Mouse (Mus musculus): ENCODE measurements at regions not wholly inside any gene's neighbourhood (a gene's known extent, or its start where the extent isn't known, plus 50 kb on each side); places are given as distances from the start of the nearest gene placed in this dataset.

- WGBS = 55% methylated on average over 7 of the region's 7 CpGs
- no peak overlapping the region for H3K4me2 ChIP-seq (ENCODE audit: low read depth, low read length, poor library complexity, severe bottlenecking)
- no peak for DNase-seq (ENCODE audit: low spot score)
Observed at GRCm38 (mm10) chr8:34305542-34306485, 194.3 kb upstream of the Gm10131 start.

GRCm38 (mm10) chr8:34303815-34304214, 192.3 kb upstream of the Gm10131 start:
- no peak for ATAC-seq (ENCODE audit: low FRiP score)
- WGBS = 92% methylated on average over 11 of the region's 11 CpGs
- DNase-seq (ENCODE audit: low spot score) = no peak

More at GRCm38 (mm10) chr8:34305542-34306485, 194.3 kb upstream of the Gm10131 start:
- no peak for TF ChIP-seq CTCF (IDR thresholded peaks at IDR 0.05)
- no peak for ATAC-seq (ENCODE audit: low FRiP score)
- H3K4me3 ChIP-seq (ENCODE audit: low read depth, low read length) = no peak overlapping the region
- H3K9me3 ChIP-seq (ENCODE audit: low read length) = 0 out of 2 replicates have a peak, but pooled peaks cover 4% of the 10 kb centered on the region
- H3K27me3 ChIP-seq (ENCODE audit: insufficient read depth, low read length) = no peaks in the 10 kb centered on the region
- no peaks in the 10 kb centered on the region for H3K36me3 ChIP-seq (ENCODE audit: insufficient read depth, low read length)
- no peaks in the 10 kb centered on the region for H3K4me1 ChIP-seq (ENCODE audit: insufficient read depth, low read length)
- no peak overlapping the region for H3K9ac ChIP-seq (replicated peaks; ENCODE audit: low read length, poor library complexity, severe bottlenecking)
- H3K27ac ChIP-seq (ENCODE audit: low read depth, low read length) = no peak overlapping the region

GRCm38 (mm10) chr8:34300331-34300903, 188.9 kb upstream of the Gm10131 start:
- WGBS = 43% methylated on average over 15 of the region's 15 CpGs
- Histone ChIP-seq H3K36me3 (ENCODE audit: insufficient read depth, low read length) (no peaks in the 10 kb centered on the region), H3K4me1 (ENCODE audit: insufficient read depth, low read length) (no peaks in the 10 kb centered on the region), H3K4me2 (ENCODE audit: low read depth, low read length, poor library complexity, severe bottlenecking) (no peak overlapping the region), H3K27me3 (ENCODE audit: insufficient read depth, low read length) (no peaks in the 10 kb centered on the region), H3K27ac (ENCODE audit: low read depth, low read length) (no peak overlapping the region), H3K9ac (replicated peaks; ENCODE audit: low read length, poor library complexity, severe bottlenecking) (no peak overlapping the region), H3K4me3 (ENCODE audit: low read depth, low read length) (no peak overlapping the region), H3K9me3 (ENCODE audit: low read length) (no peaks in the 10 kb centered on the region)
- no peak for ATAC-seq (ENCODE audit: low FRiP score)
- TF ChIP-seq CTCF (IDR thresholded peaks at IDR 0.05) = no peak
- DNase-seq (ENCODE audit: low spot score) = peak; percentile 39

More at GRCm38 (mm10) chr8:34303815-34304214, 192.3 kb upstream of the Gm10131 start:
- no peak overlapping the region for H3K4me3 ChIP-seq (ENCODE audit: low read depth, low read length)
- H3K9ac ChIP-seq (replicated peaks; ENCODE audit: low read length, poor library complexity, severe bottlenecking) = no peak overlapping the region
- H3K36me3 ChIP-seq (ENCODE audit: insufficient read depth, low read length) = no peaks in the 10 kb centered on the region
- 0 out of 2 replicates have a peak, but pooled peaks cover 4% of the 10 kb centered on the region for H3K9me3 ChIP-seq (ENCODE audit: low read length)
- H3K27ac ChIP-seq (ENCODE audit: low read depth, low read length) = no peak overlapping the region
- no peak overlapping the region for H3K4me2 ChIP-seq (ENCODE audit: low read depth, low read length, poor library complexity, severe bottlenecking)
- H3K4me1 ChIP-seq (ENCODE audit: insufficient read depth, low read length) = no peaks in the 10 kb centered on the region
- H3K27me3 ChIP-seq (ENCODE audit: insufficient read depth, low read length) = no peaks in the 10 kb centered on the region
- no peak for TF ChIP-seq CTCF (IDR thresholded peaks at IDR 0.05)

GRCm38 (mm10) chr8:34294721-34295120, 183.2 kb upstream of the Gm10131 start:
- no peak overlapping the region for H3K4me3 ChIP-seq (ENCODE audit: low read depth, low read length)
- H3K9me3 ChIP-seq (ENCODE audit: low read length) = 0 out of 2 replicates have a peak, but pooled peaks cover 3% of the 10 kb centered on the region
- H3K27ac ChIP-seq (ENCODE audit: low read depth, low read length) = no peak overlapping the region
- no peaks in the 10 kb centered on the region for H3K4me1 ChIP-seq (ENCODE audit: insufficient read depth, low read length)
- H3K4me2 ChIP-seq (ENCODE audit: low read depth, low read length, poor library complexity, severe bottlenecking) = no peak overlapping the region
- TF ChIP-seq CTCF (IDR thresholded peaks at IDR 0.05) = no peak
- DNase-seq (ENCODE audit: low spot score) (no peak), ATAC-seq (ENCODE audit: low FRiP score) (no peak)
- 94% methylated on average over 8 of the region's 8 CpGs for WGBS
- no peaks in the 10 kb centered on the region for H3K36me3 ChIP-seq (ENCODE audit: insufficient read depth, low read length)
- H3K9ac ChIP-seq (replicated peaks; ENCODE audit: low read length, poor library complexity, severe bottlenecking) = no peak overlapping the region
- H3K27me3 ChIP-seq (ENCODE audit: insufficient read depth, low read length) = no peaks in the 10 kb centered on the region

- no peak for TF ChIP-seq CTCF (IDR thresholded peaks at IDR 0.05)
- Histone ChIP-seq H3K4me2 (ENCODE audit: low read depth, low read length, poor library complexity, severe bottlenecking) (no peak overlapping the region), H3K9me3 (ENCODE audit: low read length) (0 out of 2 replicates have a peak, but pooled peaks cover 3% of the 10 kb centered on the region), H3K4me1 (ENCODE audit: insufficient read depth, low read length) (no peaks in the 10 kb centered on the region), H3K4me3 (ENCODE audit: low read depth, low read length) (no peak overlapping the region), H3K27ac (ENCODE audit: low read depth, low read length) (no peak overlapping the region), H3K9ac (replicated peaks; ENCODE audit: low read length, poor library complexity, severe bottlenecking) (no peak overlapping the region), H3K27me3 (ENCODE audit: insufficient read depth, low read length) (no peaks in the 10 kb centered on the region), H3K36me3 (ENCODE audit: insufficient read depth, low read length) (no peaks in the 10 kb centered on the region)
- DNase-seq (ENCODE audit: low spot score) (no peak), ATAC-seq (ENCODE audit: low FRiP score) (no peak)
- WGBS = 83% methylated on average over 4 of the region's 4 CpGs
Observed at GRCm38 (mm10) chr8:34290670-34291069, 179.1 kb upstream of the Gm10131 start.

GRCm38 (mm10) chr8:34287801-34288200, 176.3 kb upstream of the Gm10131 start:
- Histone ChIP-seq H3K27me3 (ENCODE audit: insufficient read depth, low read length) (no peaks in the 10 kb centered on the region), H3K9ac (replicated peaks; ENCODE audit: low read length, poor library complexity, severe bottlenecking) (no peak overlapping the region), H3K36me3 (ENCODE audit: insufficient read depth, low read length) (no peaks in the 10 kb centered on the region), H3K4me3 (ENCODE audit: low read depth, low read length) (no peak overlapping the region), H3K9me3 (ENCODE audit: low read length) (no peaks in the 10 kb centered on the region), H3K4me2 (ENCODE audit: low read depth, low read length, poor library complexity, severe bottlenecking) (no peak overlapping the region), H3K27ac (ENCODE audit: low read depth, low read length) (no peak overlapping the region), H3K4me1 (ENCODE audit: insufficient read depth, low read length) (no peaks in the 10 kb centered on the region)
- no peak for TF ChIP-seq CTCF (IDR thresholded peaks at IDR 0.05)
- DNase-seq (ENCODE audit: low spot score) (no peak), ATAC-seq (ENCODE audit: low FRiP score) (no peak)
- 75% methylated on average over 2 of the region's 2 CpGs for WGBS
